Comparison of ENCODE assay signal across 8 mouse cellular contexts in the genomic region with DNA sequence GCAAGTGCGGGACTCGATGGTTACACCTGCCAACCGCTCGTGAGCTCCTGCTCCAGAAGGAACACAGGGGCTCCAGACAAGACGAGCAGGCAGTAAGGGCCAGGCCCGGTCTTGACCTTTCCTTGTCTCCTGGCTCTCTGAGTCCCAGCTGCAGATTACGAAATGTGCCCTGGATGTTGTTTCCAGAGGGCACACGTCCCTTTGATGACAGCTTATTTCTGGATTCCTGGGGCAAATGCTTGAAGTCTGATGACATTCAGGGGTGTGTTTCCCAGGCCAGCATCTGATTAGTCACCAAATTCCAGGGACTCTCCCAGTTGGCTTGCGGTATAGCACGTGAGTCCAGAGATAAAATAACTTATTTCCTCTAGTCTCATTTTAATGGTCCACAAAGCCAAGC.
DNase-seq lines count a peak whose midpoint lies in the region; ATAC-seq lines count a peak whose summit lies in the region.

No protein-coding gene starts in this region.

- no peak overlapping the region for H3K4me2 ChIP-seq in embryonic facial prominence, embryonic 14.5 days (ENCODE audit: low read depth, low read length)
- H3K4me2 ChIP-seq in midbrain, embryonic 14.5 days (ENCODE audit: low read length), result no peak overlapping the region

- H3K9me3 ChIP-seq in embryonic facial prominence, embryonic 14.5 days (ENCODE audit: control insufficient read depth, low read length), result no peaks in the 10 kb centered on the region
- H3K9me3 ChIP-seq in embryonic facial prominence, embryonic 10.5 days, result no peaks in the 10 kb centered on the region
- no peaks in the 10 kb centered on the region for H3K9me3 ChIP-seq in midbrain, embryonic 14.5 days (ENCODE audit: control insufficient read depth, low read length)

- no peak overlapping the region for H3K9ac ChIP-seq in embryonic facial prominence, embryonic 14.5 days (ENCODE audit: low read depth, low read length)
- no peak overlapping the region for H3K9ac ChIP-seq in midbrain, embryonic 14.5 days (replicated peaks; ENCODE audit: low read length)

- H3K27ac ChIP-seq in embryonic facial prominence, embryonic 14.5 days (replicated peaks; ENCODE audit: low read depth, low read length), result no peak overlapping the region
- no peak overlapping the region for H3K27ac ChIP-seq in embryonic facial prominence, embryonic 10.5 days (replicated peaks)
- no peak overlapping the region for H3K27ac ChIP-seq in midbrain, embryonic 14.5 days (replicated peaks; ENCODE audit: low read depth, low read length)

- ATAC-seq in embryonic facial prominence, embryonic 14.5 days (ENCODE audit: low read depth), result no peak; the same call in 1 of the 2 replicates
- ATAC-seq in midbrain, embryonic 14.5 days (ENCODE audit: low FRiP score, low TSS enrichment), result no peak

- no peaks in the 10 kb centered on the region for H3K36me3 ChIP-seq in embryonic facial prominence, embryonic 14.5 days (ENCODE audit: control insufficient read depth, insufficient read depth, low read length)
- no peaks in the 10 kb centered on the region for H3K36me3 ChIP-seq in embryonic facial prominence, embryonic 10.5 days (replicated peaks)
- H3K36me3 ChIP-seq in midbrain, embryonic 14.5 days (ENCODE audit: control insufficient read depth, insufficient read depth, low read length), result no peaks in the 10 kb centered on the region

- 46% methylated on average over 10 of the region's 10 CpGs for WGBS in embryonic facial prominence, embryonic 14.5 days
- WGBS in embryonic facial prominence, embryonic 10.5 days, result 56% methylated on average over 10 of the region's 10 CpGs
- WGBS in midbrain, embryonic 14.5 days, result 52% methylated on average over 10 of the region's 10 CpGs

- H3K4me1 ChIP-seq in embryonic facial prominence, embryonic 14.5 days (ENCODE audit: control insufficient read depth, insufficient read depth, low read length), result peaks cover 7% of the 10 kb centered on the region
- peaks cover 15% of the 10 kb centered on the region for H3K4me1 ChIP-seq in embryonic facial prominence, embryonic 10.5 days
- H3K4me1 ChIP-seq in midbrain, embryonic 14.5 days (ENCODE audit: control insufficient read depth, insufficient read depth, low read length), result peaks cover 7% of the 10 kb centered on the region

- peak; percentile 26 for DNase-seq in embryonic facial prominence, embryonic 14.5 days (ENCODE audit: low spot score)
- DNase-seq in embryonic facial prominence, embryonic 10.5 days (ENCODE audit: low spot score), result no peak
- peak; percentile 50 for DNase-seq in ZHBTc4 (ENCODE audit: low read depth, low spot score)
- peak; percentile 79 for DNase-seq in heart, adult 8-10 months (ENCODE audit: low spot score)
- peak; percentile 64 to 88 for DNase-seq in kidney, postnatal 36 days
- no peak for DNase-seq in spleen, postnatal 10 days (ENCODE audit: low spot score in 2 of 2)
- DNase-seq in midbrain, embryonic 14.5 days, result no peak
- no peak for DNase-seq in left cerebral cortex, adult 11 months (ENCODE audit: low spot score)

- H3K27me3 ChIP-seq in embryonic facial prominence, embryonic 14.5 days (replicated peaks; ENCODE audit: control insufficient read depth, insufficient read depth, low read length), result no peaks in the 10 kb centered on the region
- H3K27me3 ChIP-seq in embryonic facial prominence, embryonic 10.5 days (replicated peaks; ENCODE audit: low read depth, poor library complexity, severe bottlenecking), result no peaks in the 10 kb centered on the region
- no peaks in the 10 kb centered on the region for H3K27me3 ChIP-seq in midbrain, embryonic 14.5 days (ENCODE audit: control insufficient read depth, insufficient read depth, low read length)

- no peak overlapping the region for H3K4me3 ChIP-seq in embryonic facial prominence, embryonic 14.5 days (ENCODE audit: low read depth, low read length)
- no peak overlapping the region for H3K4me3 ChIP-seq in embryonic facial prominence, embryonic 10.5 days
- H3K4me3 ChIP-seq in midbrain, embryonic 14.5 days (replicated peaks; ENCODE audit: low read depth, low read length), result no peak overlapping the region

Comparison
In these comparisons a context has a peak if more than half of its experiments do, and no peak if none do; other contexts are left out.
1. DNase-seq: peak in embryonic facial prominence, embryonic 14.5 days (single experiment), ZHBTc4 (single experiment), heart, adult 8-10 months (single experiment) and kidney, postnatal 36 days (2 of 2); none in embryonic facial prominence, embryonic 10.5 days (single experiment), spleen, postnatal 10 days (0 of 2), midbrain, embryonic 14.5 days (single experiment) and left cerebral cortex, adult 11 months (single experiment).